Mouse (Mus musculus): ENCODE results near the gene Hras. TPM values are rescaled to one million over a fixed set of nuclear protein-coding genes. Genes with fewer than 3 reads are reported as not detected.

The Hras gene
- total RNA-seq, 2 experiments from 2014 or later, result 246 to 262 TPM

DNA sequence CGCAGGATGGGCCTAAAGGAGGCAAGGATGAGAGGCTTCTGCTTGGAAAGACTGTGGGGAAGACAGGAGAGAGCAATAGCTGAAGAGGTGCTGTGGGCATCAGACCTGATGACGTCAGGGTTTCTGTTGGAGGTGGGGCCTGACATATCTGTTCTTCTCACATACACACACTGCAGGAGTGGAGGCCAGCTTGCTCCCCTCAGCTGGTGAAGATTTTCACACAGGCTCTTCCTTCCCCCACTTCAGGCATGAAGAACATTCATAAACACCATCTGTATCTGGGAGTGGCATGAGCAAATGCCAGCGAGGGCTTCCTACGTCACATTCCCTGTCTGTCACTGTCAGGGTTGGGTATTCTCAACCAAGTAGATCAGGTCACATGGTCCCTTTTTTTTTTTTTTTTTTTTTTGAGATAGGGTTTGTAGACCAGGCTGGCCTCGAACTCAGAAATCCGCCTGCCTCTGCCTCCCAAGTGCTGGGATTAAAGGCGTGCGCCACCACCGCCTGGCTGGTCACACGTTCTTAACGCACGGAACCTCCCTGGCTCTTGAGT is 47.7 kb downstream of the Hras start:
- no peak for DNase-seq (ENCODE audit: extremely low spot score in 1 of 2, low spot score in 2 of 2)
- intact Hi-C loops (cut with DNase I), result no loop called here

DNA sequence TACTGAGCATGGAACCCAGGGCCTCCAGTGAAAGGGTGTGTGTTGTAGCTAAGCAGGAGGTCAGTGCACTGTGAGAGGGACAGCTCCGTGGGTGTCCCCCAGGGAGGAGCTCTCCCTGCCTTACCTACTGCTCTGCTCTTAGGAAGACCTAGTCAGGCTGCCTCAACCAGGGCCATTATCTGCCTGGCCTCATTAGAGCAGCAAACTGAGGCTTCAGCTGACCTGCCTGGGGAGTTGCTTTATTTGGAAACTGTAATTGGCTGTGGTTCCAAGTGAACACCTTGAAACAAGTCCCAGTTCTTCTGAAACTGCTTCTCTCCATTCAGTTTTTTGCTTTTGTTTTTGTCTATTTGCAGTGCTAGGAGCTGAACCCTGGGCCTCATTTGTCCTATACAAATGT is 48.4 kb downstream of the Hras start:
- intact Hi-C loops (cut with DNase I), result no loop called here
- DNase-seq (ENCODE audit: extremely low spot score in 1 of 2, low spot score in 2 of 2), result no peak

DNA sequence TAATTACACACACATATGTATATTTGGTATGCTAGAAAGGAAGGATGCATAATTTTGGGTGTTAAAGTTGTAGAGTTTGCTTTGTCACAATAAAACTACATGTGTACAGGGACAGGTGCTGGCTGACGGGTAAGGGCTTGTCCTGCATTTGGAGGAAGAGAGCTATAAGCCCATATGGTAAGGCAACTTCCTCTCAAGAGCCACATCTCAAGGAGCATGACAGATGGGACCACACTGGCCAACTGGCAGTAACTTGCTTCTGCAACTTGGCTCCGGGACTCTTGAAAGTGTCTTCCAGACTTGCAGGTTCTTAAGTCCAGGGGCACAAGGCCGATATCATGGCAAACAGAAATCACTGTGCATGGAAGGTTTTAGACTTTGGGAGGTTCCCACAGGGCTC is 49.2 kb downstream of the Hras start:
- intact Hi-C loops (cut with DNase I), result no loop called here
- DNase-seq (ENCODE audit: extremely low spot score in 1 of 2, low spot score in 2 of 2), result no peak

DNA sequence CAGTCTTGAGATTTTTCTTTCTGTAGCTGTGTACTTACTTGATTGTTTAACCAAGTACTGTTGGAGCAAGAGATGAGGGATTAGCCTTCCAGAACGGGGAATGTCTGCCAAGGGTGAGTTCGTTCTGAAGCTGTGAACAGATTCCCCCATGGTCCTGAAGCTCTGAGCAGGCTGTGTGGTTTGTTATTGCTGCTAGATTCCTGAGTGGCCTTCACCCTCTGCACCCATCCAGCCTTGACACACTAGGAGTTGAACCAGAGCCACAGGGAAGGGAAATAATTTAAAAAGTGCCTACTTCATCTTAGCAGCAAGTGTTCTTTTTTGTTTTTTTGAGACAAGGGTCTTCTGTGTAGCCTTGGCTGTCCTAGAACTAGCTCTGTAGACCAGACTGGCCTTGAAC is 49.9 kb downstream of the Hras start:
- no peak for DNase-seq (ENCODE audit: extremely low spot score in 1 of 2, low spot score in 2 of 2)
- intact Hi-C loops (cut with DNase I), result no loop called here

DNA sequence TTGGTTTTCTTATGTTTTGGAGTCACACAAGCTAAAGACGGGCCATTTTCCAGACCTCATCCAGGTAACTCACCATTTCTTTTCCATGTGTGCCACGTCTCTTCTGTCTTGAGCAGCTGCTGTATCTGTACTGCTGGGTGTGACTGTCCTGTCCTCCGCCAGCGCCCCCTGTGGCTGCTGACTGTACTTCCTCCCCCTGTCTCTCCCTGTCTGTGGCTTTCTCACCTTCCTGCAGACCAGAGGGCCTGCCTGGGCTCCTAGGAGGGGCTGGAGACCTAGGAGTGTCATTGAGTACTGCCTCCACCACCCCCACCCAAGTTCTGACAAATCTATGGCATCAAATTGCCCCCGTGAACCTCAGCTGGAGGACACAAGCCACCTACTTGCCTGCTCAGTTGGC is 50.7 kb downstream of the Hras start:
- intact Hi-C loops (cut with DNase I), result no loop called here
- peak in 1 of 2 experiments; percentile 60 for DNase-seq (ENCODE audit: extremely low spot score in 1 of 2, low spot score in 2 of 2)

DNA sequence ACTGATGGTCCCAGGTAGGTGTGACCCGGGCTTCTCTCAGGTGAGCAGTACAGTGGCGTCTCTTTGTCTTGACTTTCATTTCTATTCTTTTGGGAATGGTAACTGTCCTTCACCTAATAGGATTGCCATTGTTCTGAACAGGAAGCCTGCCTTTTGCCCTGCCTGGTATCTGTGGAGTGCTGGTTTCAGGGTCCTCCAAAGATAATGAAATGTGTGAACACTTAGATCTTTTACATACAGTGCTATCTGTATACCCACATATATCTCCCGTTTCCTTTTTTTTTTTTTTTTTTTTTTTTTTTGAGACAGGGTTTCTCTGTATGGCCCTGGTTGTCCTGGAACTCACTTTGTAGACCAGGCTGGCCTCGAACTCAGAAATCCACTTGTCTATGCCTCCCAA is 52.5 kb downstream of the Hras start:
- no peak for DNase-seq (ENCODE audit: extremely low spot score in 1 of 2, low spot score in 2 of 2)
- intact Hi-C loops (cut with DNase I), result no loop called here

Small RNA genes lying within 50 kb of the gene (microRNA-seq; reads per million reads assigned to microRNA genes)
- gene Mir210, result 179 reads per million, percentile 62 among the genes with 10 or more reads in this experiment

Other genes starting within 250 kb of the Hras start
- not detected for gene Ifitm5, start 243.7 kb downstream of the Hras start, total RNA-seq (2021)
- not detected for gene Gm45717, start 238.1 kb downstream of the Hras start, total RNA-seq (2021)
- gene Ifitm2, start 238.0 kb downstream of the Hras start, total RNA-seq (2021), result 10 to 100 TPM; 18.0 to 20.0 TPM
- gene Ifitm1, start 226.8 kb downstream of the Hras start, total RNA-seq (2021), result 1 to 10 TPM; 3.2 to 3.3 TPM
- 1 to 10 TPM; 7.8 to 8.6 TPM for gene Ifitm3, start 183.2 kb downstream of the Hras start, total RNA-seq (2021)
- gene Ifitm6, start 176.1 kb downstream of the Hras start, total RNA-seq (2021), result not detected
- not detected for gene Gm17387, start 164.9 kb downstream of the Hras start, total RNA-seq (2021)
- gene B4galnt4, start 132.9 kb downstream of the Hras start, total RNA-seq (2021), result 100 to 1,000 TPM; 107 to 110 TPM
- not detected for gene Pkp3, start 115.8 kb downstream of the Hras start, total RNA-seq (2021)
- gene Sigirr, start 93.4 kb downstream of the Hras start, total RNA-seq (2021), result 1 to 10 TPM; 2.3 to 2.8 TPM
- not detected for gene Ano9, start 76.2 kb downstream of the Hras start, total RNA-seq (2021)
- gene Ptdss2, start 71.6 kb downstream of the Hras start, total RNA-seq (2021), result 10 to 100 TPM; 48.4 to 54.0 TPM
- gene Rnh1, start 21.1 kb downstream of the Hras start, total RNA-seq (2021), result 10 to 100 TPM; 20.8 TPM
- 1 to 10 TPM; 4.7 to 4.9 TPM for gene Lrrc56, start 152 bp upstream of the Hras start, total RNA-seq (2021)
- not detected for gene Lmntd2, start 20.1 kb upstream of the Hras start, total RNA-seq (2021)
- gene Rassf7, start 21.9 kb upstream of the Hras start, total RNA-seq (2021), result under 1 TPM; 0.58 to 0.69 TPM
- 10 to 100 TPM; 63.6 to 69.6 TPM for gene Phrf1, start 34.8 kb upstream of the Hras start, total RNA-seq (2021)
- under 1 TPM; 0.22 to 0.58 TPM for gene Irf7, start 72.5 kb upstream of the Hras start, total RNA-seq (2021)
- not detected for gene Cdhr5, start 82.8 kb upstream of the Hras start, total RNA-seq (2021)
- not detected for gene Sct, start 85.1 kb upstream of the Hras start, total RNA-seq (2021)
- gene Drd4, start 98.0 kb upstream of the Hras start, total RNA-seq (2021), result under 1 TPM; 0.15 to 0.36 TPM
- 100 to 1,000 TPM; 258 to 269 TPM for gene Deaf1, start 133.7 kb upstream of the Hras start, total RNA-seq (2021)
- 10 to 100 TPM; 21.6 to 23.5 TPM for gene Tmem80, start 133.7 kb upstream of the Hras start, total RNA-seq (2021)
- gene Eps8l2, start 144.9 kb upstream of the Hras start, total RNA-seq (2021), result 1 to 10 TPM; 1.1 to 1.4 TPM
- 100 to 1,000 TPM; 113 to 114 TPM for gene Taldo1, start 198.2 kb upstream of the Hras start, total RNA-seq (2021)
- gene Gatd1, start 220.1 kb upstream of the Hras start, total RNA-seq (2021), result 10 to 100 TPM; 38.2 to 39.5 TPM
- gene Cend1, start 235.5 kb upstream of the Hras start, total RNA-seq (2021), result 100 to 1,000 TPM; 267 to 296 TPM
- 100 to 1,000 TPM; 286 to 306 TPM for gene Slc25a22, start 243.9 kb upstream of the Hras start, total RNA-seq (2021)

All from left cerebral cortex, postnatal 10 days (tissue).